Mouse (Mus musculus): ENCODE results near the gene Rbm11. TPM values are rescaled to one million over a fixed set of nuclear protein-coding genes. Genes with fewer than 3 reads are reported as not detected.

The Rbm11 gene
- polyA plus RNA-seq, 1 experiment: 0.58 TPM

- Histone ChIP-seq H3K4me3 (ENCODE audit: low read depth, low read length) (no peak overlapping the region), H3K4me1 (ENCODE audit: control insufficient read depth, insufficient read depth, low read length) (no peaks in the 10 kb centered on the region), H3K9me3 (replicated peaks; ENCODE audit: control insufficient read depth, insufficient read depth, low read length, poor library complexity, severe bottlenecking) (no peaks in the 10 kb centered on the region), H3K27ac (ENCODE audit: insufficient read depth, low read length) (no peak overlapping the region), H3K36me3 (ENCODE audit: control insufficient read depth, insufficient read depth, low read length, poor library complexity, severe bottlenecking) (no peaks in the 10 kb centered on the region), H3K9ac (ENCODE audit: low read depth, poor library complexity, severe bottlenecking) (no peak overlapping the region), H3K27me3 (ENCODE audit: control insufficient read depth, insufficient read depth, low read length, poor library complexity, severe bottlenecking) (peaks cover 1% of the 10 kb centered on the region; the same call in 1 of the 2 replicates)
- no peak for TF ChIP-seq EP300 (IDR thresholded peaks at IDR 0.05; ENCODE audit: insufficient read depth, low read depth, low read length)
- no peak for TF ChIP-seq CTCF (IDR thresholded peaks at IDR 0.05; ENCODE audit: low read depth, low read length)
- TF ChIP-seq POLR2A (IDR thresholded peaks at IDR 0.05; ENCODE audit: insufficient read depth, low read length): no peak
These were observed 998 bp downstream of the Rbm11 start for GRCm38 (mm10) chr16:75593501-75594183.

GRCm38 (mm10) chr16:75606415-75606814 lies 13.8 kb downstream of the Rbm11 start:
- H3K36me3 ChIP-seq (ENCODE audit: control insufficient read depth, insufficient read depth, low read length, poor library complexity, severe bottlenecking): no peaks in the 10 kb centered on the region
- no peaks in the 10 kb centered on the region for H3K4me1 ChIP-seq (ENCODE audit: control insufficient read depth, insufficient read depth, low read length)
- no peaks in the 10 kb centered on the region for H3K27me3 ChIP-seq (ENCODE audit: control insufficient read depth, insufficient read depth, low read length, poor library complexity, severe bottlenecking)
- H3K27ac ChIP-seq (ENCODE audit: insufficient read depth, low read length): no peak overlapping the region
- no peak overlapping the region for H3K4me3 ChIP-seq (ENCODE audit: low read depth, low read length)
- no peak overlapping the region for H3K9ac ChIP-seq (ENCODE audit: low read depth, poor library complexity, severe bottlenecking)
- no peaks in the 10 kb centered on the region for H3K9me3 ChIP-seq (replicated peaks; ENCODE audit: control insufficient read depth, insufficient read depth, low read length, poor library complexity, severe bottlenecking)
- no peak for TF ChIP-seq CTCF (IDR thresholded peaks at IDR 0.05; ENCODE audit: low read depth, low read length)
- TF ChIP-seq POLR2A (IDR thresholded peaks at IDR 0.05; ENCODE audit: insufficient read depth, low read length): no peak
- TF ChIP-seq EP300 (IDR thresholded peaks at IDR 0.05; ENCODE audit: insufficient read depth, low read depth, low read length): no peak

- Histone ChIP-seq H3K36me3 (ENCODE audit: control insufficient read depth, insufficient read depth, low read length, poor library complexity, severe bottlenecking) (no peaks in the 10 kb centered on the region), H3K9me3 (replicated peaks; ENCODE audit: control insufficient read depth, insufficient read depth, low read length, poor library complexity, severe bottlenecking) (no peaks in the 10 kb centered on the region), H3K27me3 (ENCODE audit: control insufficient read depth, insufficient read depth, low read length, poor library complexity, severe bottlenecking) (no peaks in the 10 kb centered on the region), H3K4me3 (ENCODE audit: low read depth, low read length) (no peak overlapping the region), H3K9ac (ENCODE audit: low read depth, poor library complexity, severe bottlenecking) (no peak overlapping the region), H3K27ac (ENCODE audit: insufficient read depth, low read length) (no peak overlapping the region), H3K4me1 (ENCODE audit: control insufficient read depth, insufficient read depth, low read length) (no peaks in the 10 kb centered on the region)
- TF ChIP-seq EP300 (IDR thresholded peaks at IDR 0.05; ENCODE audit: insufficient read depth, low read depth, low read length) (no peak), POLR2A (IDR thresholded peaks at IDR 0.05; ENCODE audit: insufficient read depth, low read length) (no peak), CTCF (IDR thresholded peaks at IDR 0.05; ENCODE audit: low read depth, low read length) (no peak)
These were observed 19.9 kb downstream of the Rbm11 start for GRCm38 (mm10) chr16:75612561-75612960.

GRCm38 (mm10) chr16:75617651-75618349 lies 25.2 kb downstream of the Rbm11 start:
- H3K9me3 ChIP-seq (replicated peaks; ENCODE audit: control insufficient read depth, insufficient read depth, low read length, poor library complexity, severe bottlenecking): no peaks in the 10 kb centered on the region
- no peaks in the 10 kb centered on the region for H3K4me1 ChIP-seq (ENCODE audit: control insufficient read depth, insufficient read depth, low read length)
- H3K27me3 ChIP-seq (ENCODE audit: control insufficient read depth, insufficient read depth, low read length, poor library complexity, severe bottlenecking): no peaks in the 10 kb centered on the region
- H3K9ac ChIP-seq (ENCODE audit: low read depth, poor library complexity, severe bottlenecking): no peak overlapping the region
- H3K36me3 ChIP-seq (ENCODE audit: control insufficient read depth, insufficient read depth, low read length, poor library complexity, severe bottlenecking): no peaks in the 10 kb centered on the region
- H3K4me3 ChIP-seq (ENCODE audit: low read depth, low read length): no peak overlapping the region
- TF ChIP-seq POLR2A (IDR thresholded peaks at IDR 0.05; ENCODE audit: insufficient read depth, low read length) (no peak), CTCF (IDR thresholded peaks at IDR 0.05; ENCODE audit: low read depth, low read length) (no peak), EP300 (IDR thresholded peaks at IDR 0.05; ENCODE audit: insufficient read depth, low read depth, low read length) (no peak)
- no peak overlapping the region for H3K27ac ChIP-seq (ENCODE audit: insufficient read depth, low read length)

- Histone ChIP-seq H3K27me3 (ENCODE audit: control insufficient read depth, insufficient read depth, low read length, poor library complexity, severe bottlenecking) (no peaks in the 10 kb centered on the region), H3K4me1 (ENCODE audit: control insufficient read depth, insufficient read depth, low read length) (no peaks in the 10 kb centered on the region), H3K36me3 (ENCODE audit: control insufficient read depth, insufficient read depth, low read length, poor library complexity, severe bottlenecking) (no peaks in the 10 kb centered on the region), H3K9me3 (replicated peaks; ENCODE audit: control insufficient read depth, insufficient read depth, low read length, poor library complexity, severe bottlenecking) (no peaks in the 10 kb centered on the region), H3K4me3 (ENCODE audit: low read depth, low read length) (no peak overlapping the region), H3K27ac (ENCODE audit: insufficient read depth, low read length) (no peak overlapping the region), H3K9ac (ENCODE audit: low read depth, poor library complexity, severe bottlenecking) (no peak overlapping the region)
- TF ChIP-seq EP300 (IDR thresholded peaks at IDR 0.05; ENCODE audit: insufficient read depth, low read depth, low read length): no peak
- no peak for TF ChIP-seq POLR2A (IDR thresholded peaks at IDR 0.05; ENCODE audit: insufficient read depth, low read length)
- no peak for TF ChIP-seq CTCF (IDR thresholded peaks at IDR 0.05; ENCODE audit: low read depth, low read length)
These were observed 35.2 kb downstream of the Rbm11 start for GRCm38 (mm10) chr16:75627862-75628261.

Other genes starting within 250 kb of the Rbm11 start
- gene Lipi, start 6.8 kb upstream of the Rbm11 start, polyA plus RNA-seq (2011; ENCODE audit: insufficient read depth, insufficient read length, low read depth, missing spikeins): not detected in 2 replicates
- 12.6 and 13.2 TPM in 2 replicates for gene Hspa13, start 174.3 kb downstream of the Rbm11 start, polyA plus RNA-seq (2011; ENCODE audit: insufficient read depth, insufficient read length, low read depth, missing spikeins)

Data from ES-Bruce4 (cell line).